Mouse (Mus musculus) left cerebral cortex, adult 2 months (tissue): ENCODE data around the gene Mrpl9. TPM values are rescaled to one million over a fixed set of nuclear protein-coding genes. Genes with fewer than 3 reads are reported as not detected.

Experiments used
- DNase-seq, 2 experiments: peaks; one replicate each; pipeline ENCODE4 v3.0.0; 2021 to 2022; ENCODE audit warnings: low spot score in 2 of 2, mixed read lengths in 1 of 2; ENCODE audit errors: extremely low spot score in 1 of 2
- H3K27ac ChIP-seq: fragments of 200-600 bp; 2 replicates; pipeline ENCODE4 v1.8.1; 2022
- H3K4me3 ChIP-seq: fragments of 200-600 bp; 2 replicates; pipeline ENCODE4 v1.8.1; 2022
- CTCF ChIP-seq: fragments of 200-600 bp; IDR thresholded peaks from 2 replicates; pipeline ENCODE4 v1.8.1; 2022; ENCODE audit warnings: antibody characterized with exemption, mild to moderate bottlenecking, moderate library complexity
- intact Hi-C: fragments of 180-260 bp; cut with DNase I; formaldehyde crosslinking; loops from one replicate; pipeline ENCODE4 v1.15.1; 2025
- total RNA-seq, 2 experiments: library from RNA; stranded (reverse); gene quantifications; 2 replicates each; pipeline ENCODE4 v1.2.3; 2021

The Mrpl9 gene
- total RNA-seq, 2 experiments from 2014 or later = 38.6 to 41.6 TPM

DNA sequence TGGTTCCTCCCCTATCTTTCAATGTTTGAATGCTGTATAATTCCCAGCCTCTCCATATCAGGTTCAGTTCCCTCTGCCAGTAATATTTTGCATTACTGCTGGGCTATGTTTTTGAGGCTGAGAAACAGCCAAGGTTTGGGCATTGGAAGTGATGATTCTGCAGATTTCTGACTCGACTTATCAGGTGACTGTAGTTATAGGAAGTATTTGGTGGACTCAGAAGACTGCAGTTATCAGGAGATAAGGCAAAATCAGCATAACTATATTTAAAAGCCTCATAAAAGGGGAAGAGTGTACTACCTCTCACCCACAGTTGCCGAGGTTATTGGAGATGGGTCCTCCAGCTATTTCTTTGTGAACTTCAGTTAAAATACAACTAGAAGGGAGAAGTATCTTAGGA, 12.1 kb upstream of the Mrpl9 start:
- no peak overlapping the region for H3K4me3 ChIP-seq
- H3K27ac ChIP-seq = no peak overlapping the region
- DNase-seq = no peak
- intact Hi-C loops = no loop called here
- TF ChIP-seq CTCF = no peak

DNA sequence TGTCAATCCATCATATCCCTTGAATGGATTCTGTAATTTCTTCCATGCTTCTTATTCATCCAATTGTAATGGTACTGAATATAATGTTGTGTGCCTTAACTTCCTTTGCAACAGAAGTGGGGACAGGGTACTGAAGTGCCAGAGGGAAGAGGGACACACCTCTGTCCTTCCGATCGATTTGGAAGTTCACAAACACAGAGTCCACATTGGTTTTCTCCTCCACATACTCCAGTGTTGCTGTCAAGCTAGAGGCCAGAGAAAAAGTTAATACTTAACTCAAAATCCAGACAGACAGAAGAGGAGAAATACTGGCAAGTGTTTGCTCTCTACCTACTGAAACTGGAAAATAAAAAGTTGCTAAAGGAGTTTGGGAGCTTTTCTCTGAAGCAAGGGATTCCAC, 8.8 kb upstream of the Mrpl9 start:
- TF ChIP-seq CTCF = no peak
- Histone ChIP-seq H3K27ac (no peak overlapping the region), H3K4me3 (no peak overlapping the region)
- intact Hi-C loops = no loop called here
- no peak for DNase-seq

DNA sequence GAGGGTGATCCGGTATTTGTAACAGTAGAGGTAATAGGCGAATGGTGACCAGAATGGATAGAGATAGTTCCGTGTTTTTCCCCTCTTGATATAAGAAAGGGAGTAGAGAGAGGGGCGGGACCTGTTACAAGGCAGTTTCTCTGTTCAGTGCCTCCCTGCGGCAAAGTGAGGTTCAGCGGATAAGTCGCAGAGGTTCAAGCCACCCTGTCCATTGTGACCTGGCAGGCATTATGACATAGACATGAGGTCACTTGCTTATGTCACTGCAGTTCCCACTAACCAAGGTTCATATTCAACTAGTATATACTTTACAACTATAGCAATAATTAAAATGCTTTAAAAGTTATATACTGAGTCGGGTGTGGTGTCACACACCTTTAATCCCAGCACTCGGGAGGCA, 6.7 kb upstream of the Mrpl9 start:
- intact Hi-C loops = no loop called here
- Histone ChIP-seq H3K27ac (no peak overlapping the region), H3K4me3 (no peak overlapping the region)
- TF ChIP-seq CTCF = no peak
- DNase-seq = no peak

DNA sequence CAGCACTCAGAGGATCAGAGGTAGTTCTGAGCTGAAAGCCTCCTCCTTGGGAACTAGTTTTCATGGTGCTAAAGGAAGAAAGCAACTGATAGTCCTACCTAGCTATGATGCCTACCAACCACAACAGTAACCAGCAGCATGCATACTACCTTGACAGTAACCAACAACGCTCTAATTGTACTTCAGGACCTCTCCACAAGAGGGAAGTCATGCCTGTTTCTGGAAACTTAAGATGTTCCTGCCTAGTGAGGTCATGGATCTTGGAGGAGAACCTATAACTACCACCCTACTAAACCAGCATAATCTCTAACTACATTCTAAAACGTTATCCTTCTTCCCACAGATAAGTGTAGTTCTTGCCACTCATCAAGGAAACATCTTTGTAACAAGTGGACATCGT, 1.9 kb upstream of the Mrpl9 start:
- DNase-seq = peak in 1 of 2 experiments; percentile 25
- no peak overlapping the region for H3K27ac ChIP-seq
- no peak overlapping the region for H3K4me3 ChIP-seq
- intact Hi-C loops = loop anchor here (5.0 kb wide), 1 partner anchor 74 kb away; no protein-coding TSS in a partner anchor
- TF ChIP-seq CTCF = peak; percentile 54

DNA sequence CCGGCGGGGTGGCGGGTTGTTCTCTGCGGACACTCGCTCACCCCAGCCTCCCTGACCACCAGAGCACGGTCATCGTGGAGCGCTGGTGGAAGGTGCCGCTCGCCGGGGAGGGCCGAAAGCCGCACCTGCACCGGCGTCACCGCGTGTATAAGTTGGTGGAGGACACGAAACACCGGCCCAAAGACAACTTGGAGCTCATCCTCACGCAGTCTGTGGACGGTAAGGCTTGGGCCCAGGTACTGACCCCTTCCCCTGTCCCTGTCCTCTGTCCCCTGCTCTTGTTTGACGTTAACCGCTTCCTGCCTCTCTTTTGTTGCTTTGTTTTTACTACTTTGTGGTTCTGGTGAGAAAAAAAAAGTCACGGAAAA, 463 bp downstream of the Mrpl9 start, which contains the start of gene Oaz3:
Oaz3 (minus strand) TSS at position 319 of the 368 bp plus-strand sequence.
- Histone ChIP-seq H3K27ac (peak within 1 kb of the TSS; percentile 87), H3K4me3 (peak within 1 kb of the TSS; percentile 91)
- DNase-seq = peak in 1 of 2 experiments; percentile 29
- intact Hi-C loops = loop anchor here (2.0 to 5.0 kb wide), 2 partner anchors 76 to 139 kb away; partner anchors contain the start of gene Snx27
- no peak for TF ChIP-seq CTCF

DNA sequence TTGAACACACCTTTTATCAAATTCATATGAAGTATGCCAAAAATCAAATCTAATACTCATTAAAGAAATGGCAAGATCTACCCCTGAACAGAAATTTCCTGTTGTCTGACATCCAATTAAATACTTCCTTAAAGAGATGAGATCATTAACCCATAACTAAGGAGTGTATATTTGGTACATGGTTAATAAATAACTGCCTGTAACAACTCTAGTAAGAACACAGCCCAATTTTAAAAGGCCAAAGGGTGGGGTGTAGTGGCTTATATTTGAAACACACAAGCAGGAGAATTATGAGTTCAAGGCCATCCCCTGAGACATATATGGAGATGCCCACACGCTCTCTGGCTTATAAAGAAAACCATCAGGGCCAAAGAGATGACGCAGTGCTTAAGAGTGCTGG, 6.3 kb downstream of the Mrpl9 start:
- no peak for DNase-seq
- TF ChIP-seq CTCF = no peak
- no peak overlapping the region for H3K4me3 ChIP-seq
- no peak overlapping the region for H3K27ac ChIP-seq
- intact Hi-C loops = no loop called here

DNA sequence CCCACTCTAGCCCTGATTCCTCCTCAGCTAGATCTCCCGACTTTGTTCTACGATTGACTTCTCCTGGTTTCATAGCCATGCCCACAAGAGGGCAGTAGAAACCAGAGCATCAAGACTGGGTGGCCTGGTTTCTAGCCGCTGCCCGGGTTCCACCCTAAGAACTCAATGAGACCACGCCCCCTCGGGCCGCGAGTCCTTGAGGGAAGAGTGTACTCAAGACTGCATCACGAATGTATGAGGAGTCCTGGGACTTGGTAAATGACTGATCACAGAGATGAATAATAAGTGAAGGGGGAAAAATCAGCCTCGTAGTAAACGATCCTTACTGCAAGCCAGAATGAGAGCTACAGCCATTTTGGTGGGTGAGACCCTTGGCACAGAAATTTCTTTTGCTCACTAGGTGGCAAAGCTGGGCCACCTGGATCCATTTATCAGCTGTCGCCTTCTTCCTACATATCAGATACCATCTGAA, 13.4 kb downstream of the Mrpl9 start:
- peak; percentile 93 for TF ChIP-seq CTCF
- Histone ChIP-seq H3K4me3 (peak overlapping the region; percentile 26; the same call in 1 of the 2 replicates), H3K27ac (no peak overlapping the region)
- intact Hi-C loops = loop anchor here (1.0 to 5.0 kb wide), 5 partner anchors 46 to 146 kb away; partner anchors contain the start of gene Snx27
- peak; percentile 82 to 83 for DNase-seq

DNA sequence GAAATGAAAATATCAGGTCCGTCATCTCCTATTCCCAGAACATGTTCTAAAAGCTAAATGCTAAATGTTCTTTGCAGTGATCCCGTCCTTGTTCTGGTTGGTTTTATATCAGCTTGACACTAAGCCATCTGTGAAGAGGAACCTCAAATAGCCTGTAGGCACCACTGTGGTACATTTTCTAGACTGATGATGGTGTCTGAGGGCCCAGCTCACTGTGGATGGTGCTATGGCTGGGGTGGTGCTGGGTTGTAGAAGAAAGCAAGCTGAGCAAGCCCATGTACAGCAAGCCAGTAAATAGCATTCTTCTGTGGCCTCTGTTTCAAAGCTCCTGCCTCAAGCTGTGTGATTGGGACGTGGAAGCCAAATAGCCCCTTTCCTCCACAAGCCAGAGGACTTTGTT, 13.9 kb downstream of the Mrpl9 start:
- no peak for TF ChIP-seq CTCF
- Histone ChIP-seq H3K4me3 (no peak overlapping the region), H3K27ac (no peak overlapping the region)
- intact Hi-C loops = loop anchor here (2.0 to 5.0 kb wide), 3 partner anchors 76 to 125 kb away; partner anchors contain the start of gene Snx27
- no peak for DNase-seq

DNA sequence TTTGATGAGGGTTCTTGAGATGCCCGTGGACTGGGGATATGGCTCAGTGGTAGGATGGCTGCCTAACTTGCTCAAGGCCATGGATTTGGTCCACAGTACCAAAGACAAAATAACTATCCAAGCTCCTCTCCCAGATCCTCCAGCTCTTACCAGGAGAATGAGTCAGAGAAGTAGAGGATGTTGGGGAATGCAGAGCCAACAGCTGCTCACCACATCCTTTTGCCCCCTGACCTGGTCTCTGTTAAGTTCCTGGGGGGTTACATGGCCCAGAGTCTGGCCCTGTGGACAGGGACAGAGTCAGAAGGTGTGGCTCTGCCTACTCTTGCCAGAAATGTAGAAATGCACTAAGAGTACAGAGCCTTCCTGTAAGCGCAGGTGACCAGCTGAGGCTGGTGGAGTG, 16.7 kb downstream of the Mrpl9 start:
- DNase-seq = no peak
- no peak overlapping the region for H3K4me3 ChIP-seq
- H3K27ac ChIP-seq = no peak overlapping the region
- no peak for TF ChIP-seq CTCF
- intact Hi-C loops = loop anchor here (5.0 kb wide), 1 partner anchor 122 kb away; the partner anchor contains the start of gene Snx27

DNA sequence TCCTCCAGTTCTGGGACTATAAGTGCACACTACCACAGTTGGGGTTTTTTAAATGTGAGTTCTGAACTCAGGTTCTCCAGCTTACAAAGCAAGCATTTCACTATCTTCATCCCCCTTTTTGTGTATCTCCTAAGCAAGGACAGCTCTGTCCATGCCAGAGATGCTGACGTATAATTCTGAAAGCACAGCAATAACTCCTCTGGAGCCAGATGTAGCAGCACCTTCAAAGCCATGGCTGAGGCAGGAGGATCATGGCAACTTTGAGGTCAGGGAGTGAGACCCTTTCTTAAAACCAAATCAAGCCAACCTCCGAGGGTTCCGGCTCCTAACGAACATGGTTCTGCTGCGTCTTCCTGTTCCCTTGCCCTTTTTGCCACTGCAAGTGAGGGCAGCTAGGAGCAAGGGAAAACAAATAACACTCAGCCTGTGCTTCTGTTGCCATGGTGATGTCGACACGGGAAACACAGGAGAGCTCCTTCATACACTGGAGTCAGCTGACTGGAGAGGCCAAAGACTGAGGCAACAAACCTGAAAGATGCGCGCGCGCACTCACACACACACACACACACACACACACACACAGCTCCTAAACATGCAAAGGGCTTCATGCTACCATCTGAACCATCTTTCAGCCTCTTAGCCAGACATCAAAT, 20.9 kb downstream of the Mrpl9 start:
- TF ChIP-seq CTCF = no peak
- Histone ChIP-seq H3K4me3 (no peak overlapping the region), H3K27ac (no peak overlapping the region)
- DNase-seq = peak in 1 of 2 experiments; percentile 37
- intact Hi-C loops = loop anchor here (2.0 kb wide), 1 partner anchor 15 kb away; the partner anchor contains the start of gene Celf3

DNA sequence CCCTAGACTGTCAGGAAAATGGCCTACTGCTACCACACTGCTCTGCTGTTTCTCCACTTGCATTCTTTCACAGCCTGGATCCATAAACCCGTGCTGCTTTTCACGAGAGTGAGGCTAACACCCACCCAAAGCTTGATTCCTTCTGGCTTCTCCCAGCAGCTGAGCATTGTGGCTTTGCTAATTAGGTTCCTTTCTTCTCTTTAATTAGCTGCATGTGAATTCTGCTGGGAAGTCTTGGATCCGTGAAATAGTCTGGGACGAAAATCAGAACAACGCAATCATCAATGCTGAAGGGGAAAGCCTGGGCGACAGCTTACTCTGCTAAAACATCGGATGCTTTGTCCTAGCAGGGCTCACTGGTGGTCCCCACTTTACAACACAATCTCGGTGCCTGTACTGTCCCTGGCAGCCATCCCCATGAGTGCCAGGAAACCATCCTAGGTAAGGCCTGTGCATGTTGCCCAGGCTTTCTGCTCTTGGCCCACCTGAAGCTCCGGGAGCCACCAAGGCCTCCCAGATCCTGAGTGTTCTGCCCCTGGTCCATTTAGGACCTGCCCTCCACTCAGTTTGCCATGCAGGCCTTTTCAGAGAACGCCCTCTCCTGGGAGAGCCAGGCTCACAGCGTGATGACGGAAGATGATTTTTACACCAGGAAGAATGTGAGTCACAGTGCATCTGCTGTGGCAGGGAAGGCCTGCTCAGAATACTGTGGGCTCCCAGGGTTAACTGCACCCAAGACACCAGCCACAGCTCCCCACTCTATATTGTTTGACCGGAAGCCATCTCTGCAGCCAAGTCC, 22.7 kb downstream of the Mrpl9 start:
- H3K4me3 ChIP-seq = no peak overlapping the region
- TF ChIP-seq CTCF = peak; percentile 29
- intact Hi-C loops = loop anchor here (2.0 kb wide), 1 partner anchor 13 kb away; the partner anchor contains the start of gene Celf3
- DNase-seq = peak in 1 of 2 experiments; percentile 60
- H3K27ac ChIP-seq = peak overlapping the region; percentile 85

DNA sequence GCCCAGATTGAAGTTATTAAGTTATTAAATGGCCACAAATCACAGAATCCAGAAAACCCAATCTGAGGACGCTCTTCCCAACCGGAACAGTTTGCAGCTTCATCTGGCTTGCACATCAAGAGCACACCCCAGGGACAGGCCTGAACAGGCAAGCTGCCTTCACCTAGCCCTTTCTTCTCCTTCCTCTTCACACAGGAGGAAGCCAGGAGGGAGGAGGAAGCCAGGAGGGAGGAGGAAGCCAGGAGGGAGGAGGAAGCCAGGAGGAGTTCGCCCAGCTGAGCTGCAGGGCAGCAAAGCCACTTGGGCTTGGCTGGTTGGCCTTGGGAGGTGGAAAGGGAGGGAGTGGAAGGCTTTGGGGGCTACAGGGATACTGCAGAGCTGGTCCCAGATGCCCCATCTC, 25.8 kb downstream of the Mrpl9 start:
- no peak overlapping the region for H3K27ac ChIP-seq
- DNase-seq = no peak
- no peak for TF ChIP-seq CTCF
- intact Hi-C loops = no loop called here
- H3K4me3 ChIP-seq = no peak overlapping the region
